13 mouse cellular contexts compared by ENCODE assay signal in genomic region chr10:58364770-58365515, GRCm38 (mm10). TPM values are rescaled to one million over a fixed set of nuclear protein-coding genes. Genes with fewer than 3 reads are reported as not detected.
DNase-seq lines count a peak whose midpoint lies in the region; ATAC-seq and TF ChIP-seq lines count a peak whose summit lies in the region.
"Had no signal": no experiment of that assay in that cellular context is flagged by ENCODE, and none has a peak within 500 bp of the region (broad histone marks: within the 10 kb centered on the region; RNA-seq: fewer than 3 reads in every experiment).

No protein-coding gene starts in this region.

- H3K36me3 ChIP-seq in kidney, postnatal 0 days (ENCODE audit: insufficient read depth, low read length), result no peaks in the 10 kb centered on the region
- no peaks in the 10 kb centered on the region for H3K36me3 ChIP-seq in kidney, adult 2 months (ENCODE audit: control insufficient read depth, insufficient read depth, low read length)
- 0 out of 2 replicates have a peak, but pooled peaks cover 2% of the 10 kb centered on the region for H3K36me3 ChIP-seq in intestine, embryonic 15.5 days
- H3K36me3 ChIP-seq in lung, postnatal 0 days (ENCODE audit: insufficient read depth, low read length), result no peaks in the 10 kb centered on the region

- 0 out of 2 replicates have a peak overlapping the region, but pooled peaks have one; percentile 25 for H3K27ac ChIP-seq in kidney, postnatal 0 days
- no peak overlapping the region for H3K27ac ChIP-seq in kidney, adult 2 months (ENCODE audit: insufficient read depth, low read depth, low read length)
- no peak overlapping the region for H3K27ac ChIP-seq in intestine, embryonic 15.5 days
- H3K27ac ChIP-seq in lung, postnatal 0 days (ENCODE audit: low read length), result peak overlapping the region; percentile 81
- H3K27ac ChIP-seq: layer of hippocampus, adult 2 months had no signal

- ATAC-seq in kidney, postnatal 0 days (replicated peaks; ENCODE audit: low FRiP score, low read depth), result no peak
- ATAC-seq in Patski, result peak; percentile 75
- ATAC-seq in intestine, embryonic 15.5 days, result peak; percentile 82
- peak; percentile 88 for ATAC-seq in lung, postnatal 0 days

- no peaks in the 10 kb centered on the region for H3K27me3 ChIP-seq in kidney, postnatal 0 days (ENCODE audit: insufficient read depth, low read length)
- no peaks in the 10 kb centered on the region for H3K27me3 ChIP-seq in kidney, adult 2 months (replicated peaks; ENCODE audit: control insufficient read depth, insufficient read depth, low read length)
- H3K27me3 ChIP-seq in Patski, result no peaks in the 10 kb centered on the region
- no peaks in the 10 kb centered on the region for H3K27me3 ChIP-seq in intestine, embryonic 15.5 days (replicated peaks)
- no peaks in the 10 kb centered on the region for H3K27me3 ChIP-seq in lung, postnatal 0 days (replicated peaks; ENCODE audit: insufficient read depth, low read length)

- no peak overlapping the region for H3K4me3 ChIP-seq in kidney, postnatal 0 days (replicated peaks; ENCODE audit: low read depth, low read length)
- no peak overlapping the region for H3K4me3 ChIP-seq in kidney, adult 2 months (ENCODE audit: insufficient read depth, low read depth, low read length)
- H3K4me3 ChIP-seq in intestine, embryonic 15.5 days (replicated peaks), result no peak overlapping the region
- no peak overlapping the region for H3K4me3 ChIP-seq in lung, postnatal 0 days (ENCODE audit: low read depth, low read length)
- H3K4me3 ChIP-seq: layer of hippocampus, adult 2 months had no signal

- H3K4me2 ChIP-seq in kidney, postnatal 0 days (ENCODE audit: low read length), result no peak overlapping the region
- H3K4me2 ChIP-seq in intestine, embryonic 15.5 days (replicated peaks), result no peak overlapping the region
- H3K4me2 ChIP-seq in lung, postnatal 0 days (replicated peaks; ENCODE audit: low read depth, low read length), result no peak overlapping the region

- no peak overlapping the region for H3K9ac ChIP-seq in kidney, postnatal 0 days (ENCODE audit: low read depth, low read length)
- no peak overlapping the region for H3K9ac ChIP-seq in intestine, embryonic 15.5 days
- H3K9ac ChIP-seq in lung, postnatal 0 days (replicated peaks; ENCODE audit: low read depth), result no peak overlapping the region

- in situ Hi-C loops in Patski (cut with MboI; ENCODE audit: low pct_unique_long_range_greater_than_20kb), result no loop called here

- peak; percentile 92 for TF ChIP-seq EP300 in lung, postnatal 0 days (IDR thresholded peaks at IDR 0.05)

- CTCF ChIA-PET in Patski (lab: Charles Lee), result interaction anchor here (1.0 to 1.2 kb wide), 2 partner anchors 22 to 38 kb away, joined by 3 read pairs; no protein-coding TSS in a partner anchor

- 73% methylated on average over 5 of the region's 5 CpGs for WGBS in kidney, postnatal 0 days
- 61% methylated on average over 5 of the region's 5 CpGs for WGBS in kidney, adult 2 months
- 54% methylated on average over 5 of the region's 5 CpGs for WGBS in intestine, embryonic 15.5 days
- 51% methylated on average over 5 of the region's 5 CpGs for WGBS in lung, postnatal 0 days

- H3K9me3 ChIP-seq in kidney, postnatal 0 days (replicated peaks; ENCODE audit: low read length), result no peaks in the 10 kb centered on the region
- no peaks in the 10 kb centered on the region for H3K9me3 ChIP-seq in intestine, embryonic 15.5 days
- no peaks in the 10 kb centered on the region for H3K9me3 ChIP-seq in lung, postnatal 0 days (ENCODE audit: low read length)

- TF ChIP-seq CTCF in kidney, postnatal 0 days (IDR thresholded peaks at IDR 0.05; ENCODE audit: low read depth), result no peak
- no peak for TF ChIP-seq CTCF in kidney, adult 2 months (conservative IDR thresholded peaks at IDR 0.05; ENCODE audit: insufficient read depth, insufficient read length, low read depth, low read length)
- TF ChIP-seq CTCF in Patski (IDR thresholded peaks at IDR 0.05), result no peak
- no peak for TF ChIP-seq CTCF in lung, postnatal 0 days (IDR thresholded peaks at IDR 0.05)

- POLR2A ChIA-PET in Patski (lab: Charles Lee), result no interaction called here

- no peak for DNase-seq in kidney, postnatal 0 days (ENCODE audit: low spot score)
- DNase-seq in kidney, adult 2 months, result no peak
- no peak for DNase-seq in Patski (ENCODE audit: low read depth, low spot score)
- peak; percentile 72 for DNase-seq in lung, postnatal 0 days (ENCODE audit: low spot score)
- no peak for DNase-seq in layer of hippocampus, postnatal 25 days (ENCODE audit: extremely low spot score in 1 of 2, low spot score in 1 of 2)
- DNase-seq in ovary, postnatal 14 days (ENCODE audit: low spot score), result no peak
- DNase-seq: adrenal gland, postnatal 14 days; heart, postnatal 14 days; kidney, adult 8-10 months; left cerebral cortex, postnatal 4 days; spleen, adult 18-20 months had no signal

- H3K4me1 ChIP-seq in kidney, postnatal 0 days (replicated peaks; ENCODE audit: insufficient read depth, low read length), result no peaks in the 10 kb centered on the region
- H3K4me1 ChIP-seq in kidney, adult 2 months (ENCODE audit: control insufficient read depth, insufficient read depth, low read length), result peaks cover 5% of the 10 kb centered on the region; the same call in 1 of the 2 replicates
- H3K4me1 ChIP-seq in intestine, embryonic 15.5 days (replicated peaks), result peaks cover 11% of the 10 kb centered on the region
- H3K4me1 ChIP-seq in lung, postnatal 0 days (ENCODE audit: insufficient read depth, low read depth, low read length), result peaks cover 27% of the 10 kb centered on the region

- no peak for TF ChIP-seq POLR2A in kidney, adult 2 months (IDR thresholded peaks at IDR 0.05; ENCODE audit: low read depth, low read length)

RNA-seq across cellular contexts. Expression of gene Lims1, which starts 41.7 kb away (rescaled TPM):
- polyA plus RNA-seq in kidney, postnatal 0 days (2015; fragmentation: Nextera tagmentation; extraction: Ambion mirVana), result 143 and 159 TPM in 2 replicates
- 14.5 and 16.1 TPM in 2 replicates for polyA plus RNA-seq in kidney, adult 2 months (2012; rRNA removed)
- polyA plus RNA-seq in Patski (2021), result 56.0 TPM
- polyA plus RNA-seq in intestine, embryonic 15.5 days (2015; fragmentation: Nextera tagmentation; extraction: Ambion mirVana), result 131 and 143 TPM in 2 replicates
- polyA plus RNA-seq in lung, postnatal 0 days (2015; fragmentation: Nextera tagmentation; extraction: Ambion mirVana), result 314 and 322 TPM in 2 replicates
- total RNA-seq in layer of hippocampus, postnatal 25 days (2021), result 10 to 100 TPM; 24.5 to 25.0 TPM

Comparison
In these comparisons a context has a peak if more than half of its experiments do, and no peak if none do; other contexts are left out.
1. H3K27ac ChIP-seq: peak in kidney, postnatal 0 days (single experiment) and lung, postnatal 0 days (single experiment); none in kidney, adult 2 months (single experiment) and intestine, embryonic 15.5 days (single experiment).